Mouse (Mus musculus): Measurements from ENCODE around the gene Edf1. TPM values are rescaled to one million over a fixed set of nuclear protein-coding genes. Genes with fewer than 3 reads are reported as not detected.
A peak's percentile ranks its signal among the peaks of the same experiment; 100 is the strongest.

The Edf1 gene
- total and polyA plus RNA-seq, 3 experiments: 188 to 215 (median 202) TPM

GRCm38 (mm10) chr2:25607761-25608622, 50.3 kb downstream of the Edf1 start, which contains the start of gene Rabl6:
Rabl6 (minus strand) TSS chr2:25608521.
- DNase-seq (ENCODE audit: extremely low read depth): peak; percentile 86
- Histone ChIP-seq H3K79me2 (replicated peaks; ENCODE audit: control insufficient read depth, extremely low read depth, insufficient read depth, poor library complexity, severe bottlenecking) (peaks cover 17% of the 10 kb centered on the region), H3K4me2 (ENCODE audit: insufficient read depth, low read depth, poor library complexity, severe bottlenecking) (peak within 1 kb of the TSS; percentile 86), H3K4me3 (replicated peaks in 1 of 3; ENCODE audit: low read depth in 2 of 3, low read length in 2 of 3, poor library complexity in 1 of 3) (peak within 1 kb of the TSS; percentile 77 to 99 (median 83)), H3K9me3 (replicated peaks; ENCODE audit: low read length) (no peaks in the 10 kb centered on the region), H3K36me3 (replicated peaks in 1 of 2; ENCODE audit: control insufficient read depth in 1 of 2, insufficient read depth in 1 of 2, low read length in 1 of 2) (peaks cover under 1 to 24% of the 10 kb centered on the region in 2 experiments), H3K4me1 (ENCODE audit: control insufficient read depth in 1 of 2, insufficient read depth in 2 of 2) (peaks cover 5 to 21% of the 10 kb centered on the region in 2 experiments), H3K27ac (ENCODE audit: insufficient read depth, low read depth) (no peak within 1 kb of the TSS; the same call in 1 of the 2 replicates), H3K27me3 (replicated peaks) (no peaks in the 10 kb centered on the region), H3K9ac (ENCODE audit: insufficient read depth, low read depth) (peak within 1 kb of the TSS; percentile 65)
- dilution Hi-C loops (cut with MboI; ENCODE audit: extremely low pct_ligation_motif_present, extremely low pct_unique_long_range_greater_than_20kb, low sequenced_read_pairs): no loop called here
- in situ Hi-C loops (cut with MboI; ENCODE audit: low pct_ligation_motif_present, low pct_unique_long_range_greater_than_20kb, low sequenced_read_pairs): no loop called here
- no peak for TF ChIP-seq ZC3H11A (IDR thresholded peaks at IDR 0.05; ENCODE audit: low read depth, low read length)
- TF ChIP-seq MYC (IDR thresholded peaks at IDR 0.05; ENCODE audit: low read depth, low read length): no peak
- no peak for TF ChIP-seq CTCF (conservative IDR thresholded peaks at IDR 0.05 in 1 of 2, IDR thresholded peaks at IDR 0.05 in 1 of 2; ENCODE audit: low read depth in 2 of 2, low read length in 2 of 2)
- peak; percentile 95 for TF ChIP-seq NRF1 (IDR thresholded peaks at IDR 0.05; ENCODE audit: low read depth, low read length)
- TF ChIP-seq SIN3A (IDR thresholded peaks at IDR 0.05; ENCODE audit: low read length): peak; percentile 74
- peak; percentile 61; the same call in 1 of the 2 replicates for TF ChIP-seq TBP (conservative IDR thresholded peaks at IDR 0.05; ENCODE audit: low read depth, low read length)
- no peak for TF ChIP-seq JUN (IDR thresholded peaks at IDR 0.05; ENCODE audit: insufficient read depth, low read depth, low read length)
- no peak for TF ChIP-seq ZKSCAN1 (IDR thresholded peaks at IDR 0.05; ENCODE audit: borderline replicate concordance, low read depth, low read length)
- peak; percentile 15; the same call in 1 of the 2 replicates for TF ChIP-seq GABPA (IDR thresholded peaks at IDR 0.05; ENCODE audit: insufficient replicate concordance, low read depth, low read length)
- peak; percentile 76 for TF ChIP-seq IRF4 (IDR thresholded peaks at IDR 0.05; ENCODE audit: low read depth, low read length)
- no peak for TF ChIP-seq USF2 (conservative IDR thresholded peaks at IDR 0.05; ENCODE audit: low read depth, low read length)
- no peak for TF ChIP-seq SMC3 (IDR thresholded peaks at IDR 0.05; ENCODE audit: low read depth, low read length)
- no peak for TF ChIP-seq RAD21 (IDR thresholded peaks at IDR 0.05; ENCODE audit: low read depth, low read length)
- TF ChIP-seq ETS1 (conservative IDR thresholded peaks at IDR 0.05; ENCODE audit: low read depth, low read length): no peak
- TF ChIP-seq MAFK (IDR thresholded peaks at IDR 0.05; ENCODE audit: insufficient replicate concordance, low read length): 0 out of 2 replicates have a peak, but pooled peaks have one; percentile 18
- TF ChIP-seq ELF1 (IDR thresholded peaks at IDR 0.05; ENCODE audit: low read depth, low read length): peak; percentile 50; the same call in 1 of the 2 replicates
- TF ChIP-seq E2F4 (IDR thresholded peaks at IDR 0.05; ENCODE audit: insufficient replicate concordance, low read depth, low read length): peak; percentile 54; the same call in 1 of the 2 replicates
- TF ChIP-seq POLR2AphosphoS2 (IDR thresholded peaks at IDR 0.05; ENCODE audit: low read depth, low read length): peak; percentile 72; the same call in 1 of the 2 replicates
- peak; percentile 85 for TF ChIP-seq KAT2A (IDR thresholded peaks at IDR 0.05; ENCODE audit: insufficient replicate concordance, low read length)
- peak; percentile 76; the same call in 1 of the 2 replicates for TF ChIP-seq MXI1 (IDR thresholded peaks at IDR 0.05; ENCODE audit: low read depth, low read length)
- TF ChIP-seq ZNF384 (IDR thresholded peaks at IDR 0.05; ENCODE audit: low read depth, low read length): no peak
- TF ChIP-seq UBTF (IDR thresholded peaks at IDR 0.05; ENCODE audit: low read depth, low read length): peak; percentile 36; the same call in 1 of the 2 replicates
- TF ChIP-seq POLR2A (IDR thresholded peaks at IDR 0.05; ENCODE audit: low read depth, low read length): peak; percentile 91
- TF ChIP-seq PAX5 (IDR thresholded peaks at IDR 0.05; ENCODE audit: low read length): no peak
- TF ChIP-seq BHLHE40 (IDR thresholded peaks at IDR 0.05; ENCODE audit: low read depth, low read length): 0 out of 2 replicates have a peak, but pooled peaks have one; percentile 12
- no peak; the same call in 1 of the 2 replicates for TF ChIP-seq MAZ (IDR thresholded peaks at IDR 0.05; ENCODE audit: low read depth, low read length)
- no peak for TF ChIP-seq EP300 (IDR thresholded peaks at IDR 0.05; ENCODE audit: low read length)
- peak; percentile 96 for TF ChIP-seq TCF12 (IDR thresholded peaks at IDR 0.05; ENCODE audit: low read depth, low read length)
- TF ChIP-seq CHD1 (IDR thresholded peaks at IDR 0.05; ENCODE audit: low read depth, low read length): no peak; the same call in 1 of the 2 replicates
- no peak for TF ChIP-seq USF1 (IDR thresholded peaks at IDR 0.05; ENCODE audit: low read depth, low read length)
- TF ChIP-seq NELFE (IDR thresholded peaks at IDR 0.05; ENCODE audit: low read depth, low read length): peak; percentile 95
- TF ChIP-seq JUND (conservative IDR thresholded peaks at IDR 0.05; ENCODE audit: low read depth, low read length): no peak
- TF ChIP-seq ZMIZ1 (IDR thresholded peaks at IDR 0.05; ENCODE audit: low read depth, low read length): peak; percentile 89
- peak; percentile 39; the same call in 1 of the 2 replicates for TF ChIP-seq RCOR1 (conservative IDR thresholded peaks at IDR 0.05; ENCODE audit: low read depth, low read length)
- TF ChIP-seq CHD2 (IDR thresholded peaks at IDR 0.05; ENCODE audit: low read length): peak; percentile 53; the same call in 1 of the 2 replicates
- TF ChIP-seq MAX (IDR thresholded peaks at IDR 0.05; ENCODE audit: low read length): peak; percentile 96
- peak; percentile 88 for TF ChIP-seq HCFC1 (IDR thresholded peaks at IDR 0.05; ENCODE audit: low read depth, low read length)
